Mouse (Mus musculus): ENCODE measurements at regions not wholly inside any gene's neighbourhood (a gene's known extent, or its start where the extent isn't known, plus 50 kb on each side); places are given as distances from the start of the nearest gene placed in this dataset.

GRCm38 (mm10) chr1:120771269-120771668 is 169.1 kb downstream of the En1 start:
- Histone ChIP-seq H3K4me2 (ENCODE audit: low read depth, low read length) (no peak overlapping the region), H3K27me3 (ENCODE audit: control insufficient read depth, insufficient read depth, low read length) (no peaks in the 10 kb centered on the region), H3K9ac (ENCODE audit: low read length) (no peak overlapping the region), H3K36me3 (ENCODE audit: control insufficient read depth, insufficient read depth) (no peaks in the 10 kb centered on the region), H3K27ac (ENCODE audit: low read length) (no peak overlapping the region), H3K4me1 (ENCODE audit: control insufficient read depth, insufficient read depth, low read length) (no peaks in the 10 kb centered on the region), H3K9me3 (replicated peaks; ENCODE audit: control insufficient read depth, low read length) (peaks cover 2% of the 10 kb centered on the region; the same call in 1 of the 2 replicates), H3K4me3 (ENCODE audit: low read length) (no peak overlapping the region)
- ATAC-seq (replicated peaks; ENCODE audit: extremely low read depth, insufficient read depth, low FRiP score): no peak
- WGBS: 38% methylated on average over 2 of the region's 2 CpGs

- Histone ChIP-seq H3K36me3 (ENCODE audit: control insufficient read depth, insufficient read depth) (no peaks in the 10 kb centered on the region), H3K27ac (ENCODE audit: low read length) (no peak overlapping the region), H3K4me3 (ENCODE audit: low read length) (no peak overlapping the region), H3K4me1 (ENCODE audit: control insufficient read depth, insufficient read depth, low read length) (no peaks in the 10 kb centered on the region), H3K9me3 (replicated peaks; ENCODE audit: control insufficient read depth, low read length) (peaks cover 2% of the 10 kb centered on the region; the same call in 1 of the 2 replicates), H3K9ac (ENCODE audit: low read length) (no peak overlapping the region), H3K27me3 (ENCODE audit: control insufficient read depth, insufficient read depth, low read length) (no peaks in the 10 kb centered on the region), H3K4me2 (ENCODE audit: low read depth, low read length) (no peak overlapping the region)
- no peak for ATAC-seq (replicated peaks; ENCODE audit: extremely low read depth, insufficient read depth, low FRiP score)
- 49% methylated on average over 2 of the region's 2 CpGs for WGBS
Measured at GRCm38 (mm10) chr1:120776906-120777305, 174.7 kb downstream of the En1 start.

GRCm38 (mm10) chr1:120777468-120777867 is 175.2 kb downstream of the En1 start:
- no peaks in the 10 kb centered on the region for H3K4me1 ChIP-seq (ENCODE audit: control insufficient read depth, insufficient read depth, low read length)
- no peaks in the 10 kb centered on the region for H3K36me3 ChIP-seq (ENCODE audit: control insufficient read depth, insufficient read depth)
- H3K9ac ChIP-seq (ENCODE audit: low read length): no peak overlapping the region
- WGBS: 66% methylated on average over 2 of the region's 2 CpGs
- H3K4me2 ChIP-seq (ENCODE audit: low read depth, low read length): no peak overlapping the region
- H3K4me3 ChIP-seq (ENCODE audit: low read length): no peak overlapping the region
- ATAC-seq (replicated peaks; ENCODE audit: extremely low read depth, insufficient read depth, low FRiP score): no peak
- no peak overlapping the region for H3K27ac ChIP-seq (ENCODE audit: low read length)
- H3K27me3 ChIP-seq (ENCODE audit: control insufficient read depth, insufficient read depth, low read length): no peaks in the 10 kb centered on the region
- peaks cover 2% of the 10 kb centered on the region; the same call in 1 of the 2 replicates for H3K9me3 ChIP-seq (replicated peaks; ENCODE audit: control insufficient read depth, low read length)

GRCm38 (mm10) chr1:120795245-120795644 is 193.0 kb downstream of the En1 start:
- no peaks in the 10 kb centered on the region for H3K4me1 ChIP-seq (ENCODE audit: control insufficient read depth, insufficient read depth, low read length)
- no peaks in the 10 kb centered on the region for H3K27me3 ChIP-seq (ENCODE audit: control insufficient read depth, insufficient read depth, low read length)
- WGBS: 64% methylated on average over 14 of the region's 14 CpGs
- H3K27ac ChIP-seq (ENCODE audit: low read length): no peak overlapping the region
- ATAC-seq (replicated peaks; ENCODE audit: extremely low read depth, insufficient read depth, low FRiP score): no peak
- H3K4me2 ChIP-seq (ENCODE audit: low read depth, low read length): no peak overlapping the region
- no peaks in the 10 kb centered on the region for H3K9me3 ChIP-seq (replicated peaks; ENCODE audit: control insufficient read depth, low read length)
- no peak overlapping the region for H3K9ac ChIP-seq (ENCODE audit: low read length)
- H3K4me3 ChIP-seq (ENCODE audit: low read length): no peak overlapping the region
- H3K36me3 ChIP-seq (ENCODE audit: control insufficient read depth, insufficient read depth): no peaks in the 10 kb centered on the region

- no peak for ATAC-seq (replicated peaks; ENCODE audit: extremely low read depth, insufficient read depth, low FRiP score)
- no peak overlapping the region for H3K4me2 ChIP-seq (ENCODE audit: low read depth, low read length)
- H3K27me3 ChIP-seq (ENCODE audit: control insufficient read depth, insufficient read depth, low read length): no peaks in the 10 kb centered on the region
- WGBS: 52% methylated on average over 5 of the region's 5 CpGs
- no peak overlapping the region for H3K4me3 ChIP-seq (ENCODE audit: low read length)
- H3K4me1 ChIP-seq (ENCODE audit: control insufficient read depth, insufficient read depth, low read length): no peaks in the 10 kb centered on the region
- H3K9ac ChIP-seq (ENCODE audit: low read length): no peak overlapping the region
- no peaks in the 10 kb centered on the region for H3K9me3 ChIP-seq (replicated peaks; ENCODE audit: control insufficient read depth, low read length)
- H3K36me3 ChIP-seq (ENCODE audit: control insufficient read depth, insufficient read depth): no peaks in the 10 kb centered on the region
- H3K27ac ChIP-seq (ENCODE audit: low read length): no peak overlapping the region
Measured at GRCm38 (mm10) chr1:120801248-120801979, 199.2 kb downstream of the En1 start.

- Histone ChIP-seq H3K9ac (ENCODE audit: low read length) (no peak overlapping the region), H3K27ac (ENCODE audit: low read length) (no peak overlapping the region), H3K4me2 (ENCODE audit: low read depth, low read length) (no peak overlapping the region), H3K36me3 (ENCODE audit: control insufficient read depth, insufficient read depth) (no peaks in the 10 kb centered on the region), H3K9me3 (replicated peaks; ENCODE audit: control insufficient read depth, low read length) (no peaks in the 10 kb centered on the region), H3K27me3 (ENCODE audit: control insufficient read depth, insufficient read depth, low read length) (no peaks in the 10 kb centered on the region), H3K4me1 (ENCODE audit: control insufficient read depth, insufficient read depth, low read length) (no peaks in the 10 kb centered on the region), H3K4me3 (ENCODE audit: low read length) (no peak overlapping the region)
- no peak for ATAC-seq (replicated peaks; ENCODE audit: extremely low read depth, insufficient read depth, low FRiP score)
- WGBS: 63% methylated on average over 8 of the region's 8 CpGs
Measured at GRCm38 (mm10) chr1:120801980-120802364, 199.8 kb downstream of the En1 start.

- ATAC-seq (replicated peaks; ENCODE audit: extremely low read depth, insufficient read depth, low FRiP score): no peak
- 59% methylated on average over 4 of the region's 4 CpGs for WGBS
- H3K4me2 ChIP-seq (ENCODE audit: low read depth, low read length): no peak overlapping the region
- H3K9me3 ChIP-seq (replicated peaks; ENCODE audit: control insufficient read depth, low read length): 0 out of 2 replicates have a peak, but pooled peaks cover 4% of the 10 kb centered on the region
- H3K27me3 ChIP-seq (ENCODE audit: control insufficient read depth, insufficient read depth, low read length): no peaks in the 10 kb centered on the region
- no peak overlapping the region for H3K4me3 ChIP-seq (ENCODE audit: low read length)
- no peaks in the 10 kb centered on the region for H3K4me1 ChIP-seq (ENCODE audit: control insufficient read depth, insufficient read depth, low read length)
- H3K36me3 ChIP-seq (ENCODE audit: control insufficient read depth, insufficient read depth): no peaks in the 10 kb centered on the region
- H3K27ac ChIP-seq (ENCODE audit: low read length): no peak overlapping the region
- H3K9ac ChIP-seq (ENCODE audit: low read length): no peak overlapping the region
Measured at GRCm38 (mm10) chr1:120814441-120814840, 212.2 kb downstream of the En1 start.

GRCm38 (mm10) chr1:120816237-120816820 is 214.1 kb downstream of the En1 start:
- no peak for ATAC-seq (replicated peaks; ENCODE audit: extremely low read depth, insufficient read depth, low FRiP score)
- 45% methylated on average over 5 of the region's 5 CpGs for WGBS
- Histone ChIP-seq H3K9me3 (replicated peaks; ENCODE audit: control insufficient read depth, low read length) (no peaks in the 10 kb centered on the region), H3K9ac (ENCODE audit: low read length) (no peak overlapping the region), H3K36me3 (ENCODE audit: control insufficient read depth, insufficient read depth) (no peaks in the 10 kb centered on the region), H3K4me1 (ENCODE audit: control insufficient read depth, insufficient read depth, low read length) (no peaks in the 10 kb centered on the region), H3K27me3 (ENCODE audit: control insufficient read depth, insufficient read depth, low read length) (no peaks in the 10 kb centered on the region), H3K4me3 (ENCODE audit: low read length) (no peak overlapping the region), H3K4me2 (ENCODE audit: low read depth, low read length) (no peak overlapping the region), H3K27ac (ENCODE audit: low read length) (no peak overlapping the region)

GRCm38 (mm10) chr1:120817563-120817962 is 215.3 kb downstream of the En1 start:
- ATAC-seq (replicated peaks; ENCODE audit: extremely low read depth, insufficient read depth, low FRiP score): no peak
- H3K27me3 ChIP-seq (ENCODE audit: control insufficient read depth, insufficient read depth, low read length): no peaks in the 10 kb centered on the region
- no peak overlapping the region for H3K4me3 ChIP-seq (ENCODE audit: low read length)
- 39% methylated on average over 1 of the region's 1 CpGs for WGBS
- H3K9ac ChIP-seq (ENCODE audit: low read length): no peak overlapping the region
- H3K9me3 ChIP-seq (replicated peaks; ENCODE audit: control insufficient read depth, low read length): no peaks in the 10 kb centered on the region
- no peaks in the 10 kb centered on the region for H3K4me1 ChIP-seq (ENCODE audit: control insufficient read depth, insufficient read depth, low read length)
- no peaks in the 10 kb centered on the region for H3K36me3 ChIP-seq (ENCODE audit: control insufficient read depth, insufficient read depth)
- H3K27ac ChIP-seq (ENCODE audit: low read length): no peak overlapping the region
- no peak overlapping the region for H3K4me2 ChIP-seq (ENCODE audit: low read depth, low read length)

Data from heart, embryonic 16.5 days (tissue).